Mouse (Mus musculus) midbrain, embryonic 13.5 days (tissue): ENCODE data around the gene Spag6l. TPM values are rescaled to one million over a fixed set of nuclear protein-coding genes. Genes with fewer than 3 reads are reported as not detected.
A peak's percentile ranks its signal among the peaks of the same experiment; 100 is the strongest.
"Not testable (repeated sequence)": the region's sequence is repeated elsewhere in the genome, so short reads cannot be mapped to it uniquely, and the experiment has no call there.

Experiments used
- ATAC-seq: fragments of 200-750 bp; cut with Nextera tagmentation; 2 replicates; pipeline ENCODE4 v1.8.0; 2017; ENCODE audit warnings: mild to moderate bottlenecking, moderate TSS enrichment, moderate library complexity
- H3K27ac ChIP-seq: fragments of 300-500 bp; sonication (generic); 2 replicates; pipeline ENCODE4 v1.5.1; 2015; ENCODE audit warnings: inconsistent platforms, mild to moderate bottlenecking, moderate library complexity
- H3K27me3 ChIP-seq: fragments of 300-500 bp; sonication (generic); 2 replicates; pipeline ENCODE4 v1.6.1; 2015; ENCODE audit warnings: mild to moderate bottlenecking, inconsistent platforms
- H3K36me3 ChIP-seq: fragments of 300-500 bp; sonication (generic); 2 replicates; pipeline ENCODE4 v1.6.1; 2015; ENCODE audit warnings: mild to moderate bottlenecking, inconsistent platforms
- H3K4me1 ChIP-seq: fragments of 300-500 bp; sonication (generic); replicated peaks from 2 replicates; pipeline ENCODE4 v1.6.1; 2015; ENCODE audit warnings: inconsistent platforms
- H3K4me2 ChIP-seq: fragments of 300-500 bp; sonication (generic); replicated peaks from 2 replicates; pipeline ENCODE4 v1.6.1; 2015; ENCODE audit warnings: moderate library complexity, mild to moderate bottlenecking, inconsistent platforms
- H3K4me3 ChIP-seq: fragments of 300-500 bp; sonication (generic); replicated peaks from 2 replicates; pipeline ENCODE4 v1.5.1; 2015; ENCODE audit warnings: mild to moderate bottlenecking, inconsistent platforms
- H3K9ac ChIP-seq: fragments of 300-500 bp; sonication (generic); replicated peaks from 2 replicates; pipeline ENCODE4 v1.6.1; 2015; ENCODE audit warnings: mild to moderate bottlenecking, inconsistent platforms
- H3K9me3 ChIP-seq: fragments of 300-500 bp; sonication (generic); 2 replicates; pipeline ENCODE4 v1.6.1; 2016; ENCODE audit warnings: mild to moderate bottlenecking, inconsistent platforms
- WGBS: fragments of 180-500 bp; shearing (Covaris S2); methylation state at CpG from one replicate; pipeline ENCODE4 v1.1.7; 2015; 5-methylcytosine and 5-hydroxymethylcytosine counted together
- polyA plus RNA-seq: library from polyadenylated mRNA; unstranded; fragments of >200 nt; fragmentation: Nextera tagmentation; extraction: Ambion mirVana; gene quantifications from 2 replicates; pipeline ENCODE4 v1.2.1, GENCODE M21; 2015

Gene Spag6l
- 11.4 and 11.8 TPM in 2 replicates for polyA plus RNA-seq

GRCm38 (mm10) chr16:16828757-16829615 lies at the start of gene Spag6l:
Gene Spag6l (minus strand): TSS chr16:16829456.
- H3K27me3 ChIP-seq: no peaks in the 10 kb centered on the region
- H3K36me3 ChIP-seq: no peaks in the 10 kb centered on the region
- peak within 1 kb of the TSS; percentile 70 for H3K9ac ChIP-seq
- H3K4me1 ChIP-seq: 0 out of 2 replicates have a peak, but pooled peaks cover 3% of the 10 kb centered on the region
- peak within 1 kb of the TSS; percentile 86 for H3K4me2 ChIP-seq
- 8% methylated on average over 33 of the region's 33 CpGs for WGBS
- H3K4me3 ChIP-seq: peak within 1 kb of the TSS; percentile 66
- H3K27ac ChIP-seq: no peak within 1 kb of the TSS
- no peaks in the 10 kb centered on the region for H3K9me3 ChIP-seq
- peak; percentile 98 for ATAC-seq

DNA sequence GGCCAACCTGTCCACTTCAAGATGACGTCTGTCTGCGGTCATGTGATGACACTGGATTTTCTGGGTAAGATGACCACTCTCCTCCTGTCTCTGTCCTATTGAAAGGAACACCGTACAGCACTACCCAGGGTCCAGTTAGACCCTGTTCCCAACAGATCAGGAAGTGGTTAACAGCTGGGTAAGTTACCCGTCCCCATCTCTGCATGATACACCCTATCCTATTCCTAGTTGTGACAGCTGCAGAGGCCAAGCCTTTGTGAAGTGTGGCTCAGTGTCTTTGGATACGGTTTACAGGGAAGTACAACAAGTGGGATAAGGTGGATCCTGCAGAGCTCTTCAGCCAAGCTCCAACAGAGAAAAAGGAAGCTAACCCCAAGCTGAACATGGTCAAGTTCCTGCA lies 49.8 kb upstream of the Spag6l start:
- H3K9ac ChIP-seq: no peak overlapping the region
- H3K4me1 ChIP-seq: no peaks in the 10 kb centered on the region
- no peak overlapping the region for H3K27ac ChIP-seq
- no peak for ATAC-seq
- peaks cover 8% of the 10 kb centered on the region; the same call in 1 of the 2 replicates for H3K9me3 ChIP-seq
- no peak overlapping the region for H3K4me3 ChIP-seq
- H3K36me3 ChIP-seq: peaks cover 88% of the 10 kb centered on the region
- no peaks in the 10 kb centered on the region for H3K27me3 ChIP-seq
- WGBS: 89% methylated on average over 5 of the region's 5 CpGs
- H3K4me2 ChIP-seq: no peak overlapping the region

- Histone ChIP-seq H3K9ac (peak within 1 kb of the TSS; percentile 79), H3K9me3 (no peaks in the 10 kb centered on the region), H3K27ac (peak within 1 kb of the TSS; percentile 92), H3K27me3 (no peaks in the 10 kb centered on the region), H3K4me2 (peak within 1 kb of the TSS; percentile 73), H3K4me3 (peak within 1 kb of the TSS; percentile 64), H3K36me3 (peaks cover 11% of the 10 kb centered on the region), H3K4me1 (peaks cover 12% of the 10 kb centered on the region)
- WGBS: under 1% methylated on average over 48 of the region's 49 CpGs
- ATAC-seq: peak; percentile 98
These were observed 41.5 kb upstream of the Spag6l start, which contains the start of the genes Top3b and Vpreb1 for GRCm38 (mm10) chr16:16870617-16871331. Gene Top3b (plus strand): TSS chr16:16870736. Gene Vpreb1 (minus strand): TSS chr16:16870843.

DNA sequence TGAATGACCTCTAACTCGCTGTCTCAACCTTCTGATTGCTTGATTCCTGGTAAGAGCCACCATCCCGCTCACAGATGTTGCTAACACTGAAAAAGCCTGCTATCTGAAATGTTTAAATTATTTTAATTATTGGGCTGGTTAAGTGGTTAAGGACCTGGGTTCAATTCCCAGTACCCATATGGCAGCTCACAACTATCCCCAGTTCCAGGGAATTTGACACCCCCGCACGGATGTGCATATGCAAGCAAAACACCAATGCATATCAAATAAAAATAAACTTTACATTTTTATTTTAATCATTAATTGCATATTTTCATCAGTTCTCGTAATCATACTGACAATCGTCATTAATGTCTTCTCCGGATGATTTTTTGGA lies 41.0 kb upstream of the Spag6l start:
- Histone ChIP-seq H3K27ac (peak overlapping the region; percentile 92; the same call in 1 of the 2 replicates), H3K36me3 (peaks cover 8% of the 10 kb centered on the region), H3K9ac (peak overlapping the region; percentile 79; the same call in 1 of the 2 replicates), H3K27me3 (no peaks in the 10 kb centered on the region), H3K4me3 (peak overlapping the region; percentile 64), H3K4me2 (peak overlapping the region; percentile 73), H3K9me3 (no peaks in the 10 kb centered on the region), H3K4me1 (peaks cover 12% of the 10 kb centered on the region)
- 35% methylated on average over 7 of the region's 7 CpGs for WGBS
- ATAC-seq: peak; percentile 77

DNA sequence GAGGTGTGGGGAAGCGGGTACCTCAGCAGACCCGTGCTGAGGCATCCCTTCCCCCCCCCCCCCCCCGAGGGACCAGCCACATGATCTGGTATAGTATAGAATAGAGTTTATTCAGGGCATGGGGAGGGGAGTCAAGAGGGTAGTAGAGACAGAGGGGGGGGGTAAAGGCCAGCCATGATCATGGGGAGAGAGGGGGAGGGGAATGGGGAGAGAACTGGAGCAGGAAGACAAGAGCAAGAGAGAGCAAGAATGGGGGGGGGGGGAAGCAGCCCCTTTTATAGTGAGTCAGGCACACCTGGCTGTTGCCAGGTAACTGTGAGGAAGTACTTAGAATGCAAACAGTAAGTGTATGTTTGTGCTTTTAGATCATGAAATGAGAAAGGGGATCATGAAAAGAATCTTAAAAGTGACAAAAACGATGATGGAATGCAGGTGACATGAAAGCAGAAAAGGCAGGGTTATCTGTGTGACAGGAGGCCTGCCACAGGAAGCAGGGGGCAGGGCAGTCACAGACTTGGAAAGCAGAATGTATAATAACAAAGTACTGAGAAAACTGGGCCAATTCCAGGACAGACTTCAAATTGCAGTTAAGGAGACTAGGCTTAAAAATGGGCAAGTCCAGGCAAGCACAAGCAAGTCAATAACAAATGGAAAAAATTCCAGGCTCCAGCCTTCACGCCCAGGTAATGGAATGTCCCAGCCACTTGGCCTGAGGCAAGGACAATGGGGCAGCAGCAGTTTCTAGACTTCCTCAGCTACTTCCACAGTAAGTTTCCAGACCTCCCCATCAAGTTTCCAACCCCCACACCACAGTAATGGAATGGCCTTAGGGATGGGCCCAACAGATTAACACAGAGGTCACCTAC lies 36.7 kb upstream of the Spag6l start:
- Histone ChIP-seq H3K27me3 (no peaks in the 10 kb centered on the region), H3K4me2 (no peak overlapping the region), H3K36me3 (no peaks in the 10 kb centered on the region), H3K27ac (no peak overlapping the region), H3K4me1 (no peaks in the 10 kb centered on the region), H3K9me3 (no peaks in the 10 kb centered on the region), H3K9ac (no peak overlapping the region), H3K4me3 (no peak overlapping the region)
- WGBS: 68% methylated on average over 4 of the region's 5 CpGs
- ATAC-seq: no peak

DNA sequence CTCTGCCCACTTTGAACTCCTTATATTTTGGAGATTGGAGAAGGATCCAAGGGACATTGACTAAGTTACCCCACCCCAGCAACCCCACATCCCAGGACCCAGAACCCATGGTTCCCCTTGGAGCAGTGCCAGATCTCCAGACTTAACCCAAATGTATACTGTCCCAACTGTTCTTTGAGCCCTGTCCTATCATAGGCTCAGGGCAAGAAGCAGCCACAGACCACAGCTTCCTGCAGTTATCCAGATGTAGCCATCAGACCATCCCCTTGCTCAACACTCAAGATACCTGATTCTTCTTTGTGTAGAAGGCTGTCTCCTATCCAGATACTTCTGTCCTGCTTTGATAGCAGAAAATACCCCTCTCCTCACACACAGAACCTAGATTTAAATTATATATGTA lies 36.0 kb upstream of the Spag6l start:
- Histone ChIP-seq H3K27me3 (no peaks in the 10 kb centered on the region), H3K9me3 (no peaks in the 10 kb centered on the region), H3K36me3 (no peaks in the 10 kb centered on the region), H3K4me3 (no peak overlapping the region), H3K4me2 (no peak overlapping the region), H3K9ac (no peak overlapping the region), H3K27ac (no peak overlapping the region), H3K4me1 (no peaks in the 10 kb centered on the region)
- ATAC-seq: no peak

GRCm38 (mm10) chr16:16863978-16864377 lies 34.7 kb upstream of the Spag6l start, which contains the start of gene Igll1:
Gene Igll1 (minus strand): TSS chr16:16863985.
- 69% methylated on average over 2 of the region's 2 CpGs for WGBS
- no peak for ATAC-seq
- H3K27ac ChIP-seq: no peak within 1 kb of the TSS
- H3K27me3 ChIP-seq: no peaks in the 10 kb centered on the region
- no peak within 1 kb of the TSS for H3K9ac ChIP-seq
- no peak within 1 kb of the TSS for H3K4me3 ChIP-seq
- H3K9me3 ChIP-seq: no peaks in the 10 kb centered on the region
- no peak within 1 kb of the TSS for H3K4me2 ChIP-seq
- no peaks in the 10 kb centered on the region for H3K36me3 ChIP-seq
- H3K4me1 ChIP-seq: no peaks in the 10 kb centered on the region

- H3K9ac ChIP-seq: no peak overlapping the region
- H3K27ac ChIP-seq: no peak overlapping the region
- no peaks in the 10 kb centered on the region for H3K36me3 ChIP-seq
- H3K4me3 ChIP-seq: no peak overlapping the region
- 80% methylated on average over 3 of the region's 3 CpGs for WGBS
- no peaks in the 10 kb centered on the region for H3K9me3 ChIP-seq
- no peak overlapping the region for H3K4me2 ChIP-seq
- H3K4me1 ChIP-seq: no peaks in the 10 kb centered on the region
- H3K27me3 ChIP-seq: no peaks in the 10 kb centered on the region
- ATAC-seq: no peak
These were observed 33.0 kb upstream of the Spag6l start for GRCm38 (mm10) chr16:16862288-16862687.

DNA sequence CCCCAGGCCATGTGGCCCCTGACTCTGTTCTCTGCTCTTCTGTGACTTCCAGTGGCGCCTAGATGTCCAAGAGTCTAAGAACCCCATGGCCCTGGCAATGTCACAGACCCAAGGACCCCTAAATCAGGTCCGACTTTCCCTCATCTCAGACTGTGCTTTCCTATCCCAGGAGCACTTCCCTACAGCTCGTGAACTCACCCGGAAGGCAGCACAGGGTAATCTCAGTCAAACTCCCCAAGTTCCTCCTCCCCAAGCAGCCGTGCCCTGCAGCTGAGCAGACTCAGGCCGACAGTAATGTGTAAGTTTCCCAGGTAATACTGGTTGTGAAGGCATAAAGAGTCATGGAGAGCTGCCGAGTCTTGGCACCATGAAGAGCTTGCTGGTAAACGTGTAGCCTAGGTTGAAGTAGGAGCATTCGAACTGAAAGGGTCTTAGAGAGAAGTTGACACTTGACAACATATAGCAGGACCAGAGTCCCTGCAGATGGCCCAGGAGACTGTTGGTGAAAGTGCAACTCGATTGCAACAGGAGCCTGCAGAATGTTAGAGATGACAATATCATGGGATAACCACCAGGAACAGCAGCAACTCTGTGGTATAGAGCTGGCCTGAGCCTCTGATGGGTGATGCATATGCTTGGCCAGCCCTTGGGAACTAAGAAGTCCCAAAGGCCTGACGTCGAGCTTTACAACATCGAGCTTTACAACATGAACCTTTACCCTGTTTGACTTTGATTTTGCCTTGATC lies 27.6 kb upstream of the Spag6l start:
- no peaks in the 10 kb centered on the region for H3K4me1 ChIP-seq
- H3K27ac ChIP-seq: no peak overlapping the region
- ATAC-seq: no peak
- no peaks in the 10 kb centered on the region for H3K27me3 ChIP-seq
- no peak overlapping the region for H3K4me3 ChIP-seq
- no peak overlapping the region for H3K4me2 ChIP-seq
- no peaks in the 10 kb centered on the region for H3K36me3 ChIP-seq
- H3K9me3 ChIP-seq: no peaks in the 10 kb centered on the region
- 84% methylated on average over 13 of the region's 13 CpGs for WGBS
- no peak overlapping the region for H3K9ac ChIP-seq

- H3K27me3 ChIP-seq, H3K27ac ChIP-seq, H3K9me3 ChIP-seq, H3K4me3 ChIP-seq, ATAC-seq, H3K36me3 ChIP-seq, H3K4me1 ChIP-seq, H3K4me2 ChIP-seq, H3K9ac ChIP-seq: not testable (repeated sequence)
- WGBS: 81% methylated on average over 9 of the region's 9 CpGs
These were observed 26.8 kb upstream of the Spag6l start for GRCm38 (mm10) chr16:16856054-16856453.

- Histone ChIP-seq H3K4me3 (no peak overlapping the region), H3K36me3 (no peaks in the 10 kb centered on the region), H3K4me2 (no peak overlapping the region), H3K27me3 (no peaks in the 10 kb centered on the region), H3K4me1 (no peaks in the 10 kb centered on the region), H3K9me3 (no peaks in the 10 kb centered on the region), H3K9ac (no peak overlapping the region), H3K27ac (no peak overlapping the region)
- ATAC-seq: no peak
- 94% methylated on average over 1 of the region's 1 CpGs for WGBS
These were observed 26.3 kb upstream of the Spag6l start for GRCm38 (mm10) chr16:16855541-16855940.
